Mouse (Mus musculus) erythroblast, embryonic 14.5 days (primary cell): ENCODE measurements at regions not wholly inside any gene's neighbourhood (a gene's known extent, or its start where the extent isn't known, plus 50 kb on each side); places are given as distances from the start of the nearest gene placed in this dataset.

ENCODE experiments used
- GATA1 ChIP-seq: IDR thresholded peaks from 2 replicates; pipeline ENCODE4 v1.6.1; 2012; ENCODE audit warnings: low read length, inconsistent platforms, mixed read lengths
- TAL1 ChIP-seq: IDR thresholded peaks from 3 replicates; pipeline ENCODE4 v1.6.1; 2012; ENCODE audit warnings: low read length, inconsistent platforms, mixed read lengths

- TF ChIP-seq GATA1, result no peak
- TF ChIP-seq TAL1, result no peak
Measured at GRCm38 (mm10) chr1:73681697-73682096, 442.6 kb downstream of the Tns1 start.
